8 mouse cellular contexts compared by ENCODE assay signal in the genomic region with DNA sequence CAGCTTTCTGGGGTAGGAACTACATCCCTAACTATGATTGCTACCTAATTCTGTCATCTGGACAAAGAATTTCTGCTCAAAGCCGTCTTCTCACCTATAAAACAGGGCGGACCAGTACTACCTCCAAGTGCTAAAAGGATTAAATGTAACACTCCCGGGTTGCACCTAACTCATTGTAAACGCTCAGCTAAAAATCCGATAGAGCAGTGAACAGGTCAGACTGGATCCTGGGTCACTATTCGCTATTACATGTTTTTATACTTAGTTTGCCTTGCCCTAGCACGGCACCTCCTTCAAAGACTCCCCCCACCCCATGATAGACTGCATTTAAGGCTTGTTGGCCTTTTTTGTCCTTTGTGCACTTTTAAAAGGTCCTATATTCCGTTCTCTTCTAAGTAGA. TPM values are rescaled to one million over a fixed set of nuclear protein-coding genes. Genes with fewer than 3 reads are reported as not detected.
A peak's percentile ranks its signal among the peaks of the same experiment; 100 is the strongest.
DNase-seq lines count a peak whose midpoint lies in the region; ATAC-seq and TF ChIP-seq lines count a peak whose summit lies in the region.

No protein-coding gene starts in this region.

- no peak for ATAC-seq in heart, embryonic 13.5 days (ENCODE audit: extremely low read depth, insufficient number of reproducible peaks, low FRiP score, low TSS enrichment)
- ATAC-seq in forebrain, embryonic 16.5 days, result no peak
- no peak for ATAC-seq in liver, embryonic 16.5 days (ENCODE audit: low read depth)
- ATAC-seq in inflammation-experienced regulatory T-cells, adult 6 months, result no peak

- no peak for TF ChIP-seq CTCF in E14TG2a.4 (conservative IDR thresholded peaks at IDR 0.05; ENCODE audit: low read length)

- H3K4me3 ChIP-seq in heart, embryonic 13.5 days, result peak overlapping the region; percentile 87
- H3K4me3 ChIP-seq in E14TG2a.4 (replicated peaks; ENCODE audit: low read length), result peak overlapping the region; percentile 93
- H3K4me3 ChIP-seq in forebrain, embryonic 16.5 days (replicated peaks; ENCODE audit: low read length), result peak overlapping the region; percentile 98
- peak overlapping the region; percentile 90 for H3K4me3 ChIP-seq in liver, embryonic 16.5 days (ENCODE audit: low read depth, low read length)

- intact Hi-C loops in heart, postnatal 36 days (cut with DNase I), result loop anchor here (2.0 to 5.0 kb wide), 2 partner anchors 208 to 1055 kb away; a partner anchor contains a TSS

- DNase-seq in heart, postnatal 36 days, result no peak
- DNase-seq in adrenal gland, adult 18-20 months (ENCODE audit: low spot score in 2 of 2), result no peak
- no peak for DNase-seq in embryo, embryonic 9.5 days (ENCODE audit: extremely low spot score)

- H3K4me2 ChIP-seq in heart, embryonic 13.5 days, result peak overlapping the region; percentile 83
- H3K4me2 ChIP-seq in forebrain, embryonic 16.5 days (ENCODE audit: low read length), result peak overlapping the region; percentile 64
- H3K4me2 ChIP-seq in liver, embryonic 16.5 days (ENCODE audit: low read depth, low read length), result peak overlapping the region; percentile 59

- 6% methylated on average over 8 of the region's 8 CpGs for WGBS in heart, embryonic 13.5 days
- WGBS in forebrain, embryonic 16.5 days, result 4% methylated on average over 8 of the region's 8 CpGs
- WGBS in liver, embryonic 16.5 days (ENCODE audit: insufficient replicate concordance), result 12% methylated on average over 8 of the region's 8 CpGs

- H3K4me1 ChIP-seq in heart, embryonic 13.5 days, result peaks cover 48% of the 10 kb centered on the region
- H3K4me1 ChIP-seq in E14TG2a.4 (replicated peaks; ENCODE audit: low read depth, low read length), result peaks cover 82% of the 10 kb centered on the region
- peaks cover 31% of the 10 kb centered on the region for H3K4me1 ChIP-seq in forebrain, embryonic 16.5 days (replicated peaks; ENCODE audit: control insufficient read depth, insufficient read depth, low read length)
- peaks cover 60% of the 10 kb centered on the region for H3K4me1 ChIP-seq in liver, embryonic 16.5 days (ENCODE audit: control insufficient read depth, low read depth, low read length)

- H3K9ac ChIP-seq in heart, embryonic 13.5 days, result peak overlapping the region; percentile 99
- H3K9ac ChIP-seq in forebrain, embryonic 16.5 days (replicated peaks; ENCODE audit: low read depth, low read length), result peak overlapping the region; percentile 90
- peak overlapping the region; percentile 97 for H3K9ac ChIP-seq in liver, embryonic 16.5 days (ENCODE audit: low read depth, low read length)

- peak overlapping the region; percentile 96 for H3K27ac ChIP-seq in heart, embryonic 13.5 days (replicated peaks)
- H3K27ac ChIP-seq in forebrain, embryonic 16.5 days (ENCODE audit: low read length), result no peak overlapping the region
- H3K27ac ChIP-seq in liver, embryonic 16.5 days (ENCODE audit: low read length), result peak overlapping the region; percentile 93

- H3K9me3 ChIP-seq in heart, embryonic 13.5 days, result no peaks in the 10 kb centered on the region
- H3K9me3 ChIP-seq in E14TG2a.4 (ENCODE audit: low read length), result no peaks in the 10 kb centered on the region
- H3K9me3 ChIP-seq in forebrain, embryonic 16.5 days (ENCODE audit: control insufficient read depth, low read length), result no peaks in the 10 kb centered on the region
- H3K9me3 ChIP-seq in liver, embryonic 16.5 days (replicated peaks; ENCODE audit: control insufficient read depth, low read length), result no peaks in the 10 kb centered on the region

- H3K27me3 ChIP-seq in heart, embryonic 13.5 days (replicated peaks), result no peaks in the 10 kb centered on the region
- no peaks in the 10 kb centered on the region; the same call in 1 of the 2 replicates for H3K27me3 ChIP-seq in E14TG2a.4 (ENCODE audit: insufficient read depth, low read length)
- no peaks in the 10 kb centered on the region for H3K27me3 ChIP-seq in forebrain, embryonic 16.5 days (replicated peaks; ENCODE audit: control insufficient read depth, insufficient read depth, low read length)
- no peaks in the 10 kb centered on the region for H3K27me3 ChIP-seq in liver, embryonic 16.5 days (ENCODE audit: control insufficient read depth, insufficient read depth, low read depth, low read length)

- peaks cover 16% of the 10 kb centered on the region for H3K36me3 ChIP-seq in heart, embryonic 13.5 days
- H3K36me3 ChIP-seq in E14TG2a.4 (ENCODE audit: insufficient read depth, low read length), result peaks cover 37% of the 10 kb centered on the region
- no peaks in the 10 kb centered on the region for H3K36me3 ChIP-seq in forebrain, embryonic 16.5 days (ENCODE audit: control insufficient read depth, insufficient read depth)
- peaks cover 17% of the 10 kb centered on the region for H3K36me3 ChIP-seq in liver, embryonic 16.5 days (ENCODE audit: control insufficient read depth, insufficient read depth)

RNA-seq across cellular contexts. Expression of a gene that starts 1.6 kb away (rescaled TPM):
- polyA plus RNA-seq in heart, embryonic 13.5 days (2015; fragmentation: Nextera tagmentation; extraction: Ambion mirVana), result 85.2 and 107 TPM in 2 replicates
- total RNA-seq in heart, postnatal 36 days (2021), result 100 to 1,000 TPM; 245 to 277 TPM
- polyA plus RNA-seq in forebrain, embryonic 16.5 days (2015; fragmentation: Nextera tagmentation; extraction: Ambion mirVana), result 69.0 and 84.0 TPM in 2 replicates
- polyA plus RNA-seq in liver, embryonic 16.5 days (2015; fragmentation: Nextera tagmentation; extraction: Ambion mirVana), result 76.2 and 79.2 TPM in 2 replicates
- 10 to 100 TPM in 2 of 3 experiments, 1 to 10 TPM in 1; 9.7 to 17.0 (median 12.9) TPM for polyA plus RNA-seq in inflammation-experienced regulatory T-cells, adult 6 months (2017; shearing (Covaris generic))
- 100 to 1,000 TPM; 138 to 187 TPM for total RNA-seq in adrenal gland, adult 18-20 months (2021)

RNA-seq across cellular contexts. Expression of a gene that starts 47.5 kb away (rescaled TPM):
- 248 and 271 TPM in 2 replicates for polyA plus RNA-seq in heart, embryonic 13.5 days (2015; fragmentation: Nextera tagmentation; extraction: Ambion mirVana)
- 10 to 100 TPM; 88.0 to 92.7 TPM for total RNA-seq in heart, postnatal 36 days (2021)
- polyA plus RNA-seq in forebrain, embryonic 16.5 days (2015; fragmentation: Nextera tagmentation; extraction: Ambion mirVana), result 400 TPM in 2 replicates
- 103 and 118 TPM in 2 replicates for polyA plus RNA-seq in liver, embryonic 16.5 days (2015; fragmentation: Nextera tagmentation; extraction: Ambion mirVana)
- 100 to 1,000 TPM; 280 to 438 (median 366) TPM for polyA plus RNA-seq in inflammation-experienced regulatory T-cells, adult 6 months (2017; shearing (Covaris generic))
- total RNA-seq in adrenal gland, adult 18-20 months (2021), result 100 to 1,000 TPM; 138 to 139 TPM
